Mouse (Mus musculus) cerebellum, postnatal 36 days (tissue): Measurements from ENCODE around the gene Enpp4.

Source experiments
- DNase-seq, 2 experiments: peaks; one replicate each; pipeline ENCODE4 v3.0.0; 2021 to 2022; ENCODE audit warnings: mixed read lengths in 2 of 2

Gene Enpp4

DNA sequence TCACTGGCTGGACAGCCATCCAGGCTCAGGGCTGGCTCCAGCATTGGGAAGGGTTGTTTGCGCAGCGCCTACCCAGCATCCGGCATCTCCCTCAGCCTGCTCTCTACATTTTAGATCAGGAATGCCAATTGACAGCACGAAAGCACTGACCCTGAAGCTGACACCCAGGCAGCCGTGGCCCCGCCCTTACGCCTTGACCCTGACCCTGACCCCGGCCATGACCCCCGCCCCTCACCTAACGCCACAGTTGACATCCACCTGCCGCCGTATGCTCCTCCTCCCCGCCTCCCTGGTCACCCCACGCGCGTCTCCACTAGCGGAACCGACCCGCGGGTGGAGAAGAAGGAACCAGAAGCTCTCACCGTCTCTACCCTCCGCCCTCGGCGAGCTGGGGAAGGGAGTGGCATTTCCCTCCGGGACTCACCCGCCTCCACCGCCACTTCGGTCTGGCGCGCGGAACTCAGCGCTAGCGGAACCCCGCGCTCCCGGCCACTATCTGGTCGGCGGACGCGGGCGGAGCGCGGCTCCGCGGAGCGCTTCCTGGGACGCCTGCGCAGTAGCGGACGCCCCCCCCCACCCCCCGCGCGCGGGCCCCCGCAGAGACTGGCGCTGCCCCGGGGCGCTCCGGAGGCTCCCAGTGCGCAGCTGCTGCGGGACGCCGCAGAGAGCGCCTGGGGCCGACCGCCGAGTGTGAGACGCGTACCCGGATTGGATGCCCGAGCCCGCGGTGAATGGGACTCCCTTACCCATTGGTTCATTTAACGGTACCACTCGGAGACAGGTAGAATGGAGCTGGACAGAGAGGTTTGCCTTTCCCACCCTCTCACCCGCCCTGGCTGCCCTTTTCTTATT is at the start of gene Enpp4:
TSS of gene Enpp4 (minus strand) at position 523 of the 852 bp plus-strand sequence.
- peak; percentile 85 to 86 for DNase-seq

GRCm38 (mm10) chr17:44155204-44155603 is 49.6 kb upstream of the Enpp4 start:
- no peak for DNase-seq

GRCm38 (mm10) chr17:44153871-44154270 is 48.3 kb upstream of the Enpp4 start:
- DNase-seq: no peak

DNA sequence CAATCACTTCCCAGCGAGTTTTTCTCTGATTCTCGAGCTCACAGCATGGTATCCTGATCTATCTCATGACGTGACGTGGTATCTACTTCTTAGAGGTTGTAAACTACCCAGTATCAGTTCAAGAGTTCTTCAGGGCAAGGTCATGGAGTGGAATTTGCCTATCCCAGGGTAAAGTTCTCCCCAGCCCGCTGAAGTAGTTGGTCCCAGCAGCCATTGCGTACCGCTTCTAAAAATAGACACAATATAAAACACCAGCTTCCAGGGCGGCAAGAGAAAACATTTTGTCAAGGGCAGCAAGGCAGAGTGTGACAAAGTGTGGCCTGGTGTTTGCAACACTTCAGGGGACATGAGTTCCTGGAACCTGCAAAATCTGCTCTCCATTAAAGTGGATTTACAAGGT is 46.3 kb upstream of the Enpp4 start:
- no peak for DNase-seq

DNA sequence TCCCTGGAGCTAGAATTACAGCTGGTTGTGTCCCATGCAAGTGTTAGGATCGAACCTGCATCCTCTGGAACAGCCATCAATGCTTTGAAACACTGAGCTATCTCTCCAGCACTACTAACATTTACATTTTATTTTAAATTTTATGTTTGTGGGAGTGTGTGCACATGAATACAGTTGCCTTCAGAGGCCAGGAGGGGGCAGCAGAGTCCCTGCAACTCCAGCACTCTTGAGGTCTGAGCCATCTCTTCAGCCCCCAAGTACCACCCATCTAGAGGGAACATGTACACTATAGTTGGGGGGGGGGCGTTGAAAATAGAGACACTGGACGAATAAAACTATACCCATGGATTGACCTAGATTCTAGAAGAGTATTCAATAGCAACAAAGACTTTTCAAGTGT is 45.5 kb upstream of the Enpp4 start:
- peak in 1 of 2 experiments; percentile 7 for DNase-seq

DNA sequence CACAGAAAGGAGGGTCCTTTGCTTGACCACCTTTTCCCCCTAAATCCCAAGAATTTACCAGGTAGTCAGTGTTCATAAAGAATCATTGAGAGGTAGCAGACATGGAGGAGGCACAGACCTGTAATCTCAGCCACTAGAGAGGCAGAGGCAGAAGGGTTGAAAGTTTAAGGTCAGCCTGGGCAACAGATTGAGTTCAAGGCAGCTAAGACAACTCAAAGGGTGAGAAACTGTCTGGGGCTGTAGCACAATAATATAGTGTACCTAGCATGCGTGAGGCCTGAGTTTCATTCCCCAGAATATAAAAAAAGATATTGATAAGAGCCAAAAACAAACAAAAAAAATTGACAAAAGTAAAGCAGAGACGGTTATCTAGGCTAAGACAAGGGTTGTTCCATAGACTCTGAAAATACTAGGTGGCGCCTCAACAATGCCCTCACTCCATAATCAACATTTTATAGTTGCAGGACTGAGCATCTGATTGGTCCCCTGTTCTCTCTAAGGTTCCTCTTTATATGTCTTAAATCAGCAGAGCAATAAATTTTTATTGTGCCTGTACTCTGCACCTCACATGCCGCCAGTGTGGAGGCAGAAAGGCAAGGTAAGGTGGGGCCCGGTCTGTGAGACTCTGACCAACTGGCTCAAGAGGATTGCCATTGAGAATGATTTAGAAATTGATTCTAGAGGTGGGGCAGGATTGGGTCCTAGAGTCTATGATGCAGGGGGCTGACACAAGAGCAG is 42.7 kb upstream of the Enpp4 start:
- DNase-seq: no peak

GRCm38 (mm10) chr17:44145806-44146205 is 40.2 kb upstream of the Enpp4 start:
- no peak for DNase-seq

- DNase-seq: no peak
Measured at GRCm38 (mm10) chr17:44136863-44137640, 31.4 kb upstream of the Enpp4 start.

DNA sequence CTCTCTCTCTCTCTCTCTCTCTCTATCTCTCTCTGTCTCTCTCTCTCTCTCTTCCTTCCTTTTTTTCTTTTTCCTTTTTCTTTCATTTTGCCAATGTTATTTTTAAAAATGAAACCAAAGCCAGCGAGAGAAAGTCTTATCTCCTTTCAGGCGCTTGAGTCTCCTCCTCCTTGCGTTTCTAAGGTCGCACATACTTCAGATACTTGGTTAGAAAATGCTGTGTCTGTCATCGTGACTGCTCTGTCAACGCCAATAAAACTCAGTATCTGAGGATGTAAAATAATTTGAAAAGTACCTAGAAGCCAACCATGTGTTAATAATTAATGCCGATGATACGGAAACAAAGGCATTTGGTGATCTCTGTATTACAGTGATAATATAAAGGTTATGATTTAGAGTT is 30.4 kb upstream of the Enpp4 start:
- DNase-seq: no peak

- DNase-seq: no peak
Measured at GRCm38 (mm10) chr17:44134545-44134944, 28.9 kb upstream of the Enpp4 start.

DNA sequence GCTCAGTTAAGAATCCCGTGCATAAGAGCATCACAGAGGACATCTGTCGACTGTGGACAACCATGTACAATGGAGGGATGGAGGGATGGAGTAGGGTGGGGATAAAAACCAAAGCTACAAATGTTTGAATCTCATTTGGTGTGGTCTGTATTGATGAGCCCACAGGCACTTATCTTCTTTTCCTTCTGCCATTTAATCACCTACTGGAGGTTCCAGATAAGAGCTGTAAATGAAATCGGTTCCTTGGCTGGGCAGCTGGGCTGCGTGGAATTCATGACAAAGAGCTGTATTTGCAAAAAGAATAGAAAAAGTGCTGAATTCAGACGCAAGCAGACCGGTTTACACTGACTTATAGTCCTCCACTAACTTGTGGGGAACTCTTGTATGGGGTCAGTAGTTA is 28.5 kb upstream of the Enpp4 start:
- DNase-seq: no peak

GRCm38 (mm10) chr17:44130429-44130828 is 24.8 kb upstream of the Enpp4 start:
- peak; percentile 70 to 74 for DNase-seq

- DNase-seq: no peak
Measured at GRCm38 (mm10) chr17:44129092-44129750, 23.6 kb upstream of the Enpp4 start.

GRCm38 (mm10) chr17:44121366-44122100 is 15.9 kb upstream of the Enpp4 start:
- no peak for DNase-seq

DNA sequence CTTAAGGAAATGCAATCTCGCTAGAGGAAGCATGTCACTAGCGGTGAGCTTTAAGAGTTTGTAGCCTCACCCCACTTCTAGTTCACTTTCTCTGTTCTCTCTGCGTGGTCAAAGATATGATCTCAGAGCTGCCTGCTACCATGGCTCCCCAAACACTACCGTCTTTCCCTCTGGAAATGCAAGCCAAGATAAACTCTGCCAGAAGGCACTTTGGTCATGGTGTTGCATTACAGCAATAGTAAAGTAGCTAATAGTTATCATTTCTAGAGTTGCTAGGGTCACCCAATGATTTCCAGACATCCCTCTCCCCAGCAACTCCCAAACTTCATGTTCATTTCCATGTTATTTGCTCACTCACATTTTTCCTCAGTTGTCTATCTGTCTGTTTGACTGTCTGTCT is 12.6 kb upstream of the Enpp4 start:
- DNase-seq: no peak

- no peak for DNase-seq
Measured at GRCm38 (mm10) chr17:44117721-44118120, 12.1 kb upstream of the Enpp4 start.

GRCm38 (mm10) chr17:44116584-44116983 is 11.0 kb upstream of the Enpp4 start:
- no peak for DNase-seq

GRCm38 (mm10) chr17:44108331-44108730 is 2.7 kb upstream of the Enpp4 start:
- no peak for DNase-seq

- no peak for DNase-seq
Measured at GRCm38 (mm10) chr17:44101961-44102360, 3.6 kb downstream of the Enpp4 start.

DNA sequence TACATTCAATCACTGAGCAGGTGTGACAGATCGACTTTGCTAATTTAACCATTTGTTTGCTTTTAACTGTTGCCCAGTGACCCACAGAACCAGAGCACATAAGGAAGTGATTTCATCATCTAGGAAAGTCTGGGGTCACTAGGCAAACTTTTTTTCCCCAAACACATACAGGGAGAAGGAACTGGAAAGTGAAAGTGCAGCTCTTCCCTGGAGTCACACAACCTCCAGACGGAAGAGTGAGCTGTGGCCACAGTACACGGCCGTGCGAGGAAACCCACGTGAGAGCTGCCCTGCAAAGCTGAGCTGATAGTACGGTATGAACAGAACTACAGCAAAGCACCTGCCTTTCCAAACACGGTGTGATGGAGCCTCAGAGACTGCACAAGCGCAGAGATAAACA is 4.7 kb downstream of the Enpp4 start:
- DNase-seq: no peak

DNA sequence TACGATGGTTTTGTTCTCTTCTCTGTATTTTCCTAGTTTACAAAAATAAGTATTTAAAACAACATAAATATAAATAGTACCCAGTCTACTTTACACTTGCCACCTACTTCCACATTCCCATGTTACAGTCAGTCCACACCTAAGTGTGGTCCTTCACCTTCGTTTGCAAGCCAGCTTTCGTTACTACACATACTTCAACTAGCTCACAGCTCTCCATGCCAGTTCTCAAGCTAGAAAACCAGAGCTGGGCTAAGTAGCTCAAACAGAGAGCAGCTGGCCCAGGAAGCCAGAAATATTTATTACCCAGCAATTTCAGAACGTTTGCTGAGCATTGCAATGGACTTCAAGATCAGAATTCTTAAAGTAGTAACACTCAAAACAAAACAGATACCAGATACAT is 5.1 kb downstream of the Enpp4 start:
- DNase-seq: no peak

GRCm38 (mm10) chr17:44091512-44091911 is 14.1 kb downstream of the Enpp4 start:
- no peak for DNase-seq
